Mouse (Mus musculus) gastrocnemius, adult 8-10 months (tissue): ENCODE data around the gene Klf11. TPM values are rescaled to one million over a fixed set of nuclear protein-coding genes. Genes with fewer than 3 reads are reported as not detected.
A peak's percentile ranks its signal among the peaks of the same experiment; 100 is the strongest.

Source experiments
- DNase-seq, 2 experiments: peaks; one replicate each; pipeline ENCODE4 v3.0.0; 2022; ENCODE audit warnings: low spot score in 2 of 2
- total RNA-seq, 4 experiments: library from RNA; stranded (reverse); gene quantifications; 2 replicates each; pipeline ENCODE4 v1.2.4; 2022

Klf11 gene
- total RNA-seq, 4 experiments from 2014 or later: 3.2 to 4.5 (median 4.2) TPM

DNA sequence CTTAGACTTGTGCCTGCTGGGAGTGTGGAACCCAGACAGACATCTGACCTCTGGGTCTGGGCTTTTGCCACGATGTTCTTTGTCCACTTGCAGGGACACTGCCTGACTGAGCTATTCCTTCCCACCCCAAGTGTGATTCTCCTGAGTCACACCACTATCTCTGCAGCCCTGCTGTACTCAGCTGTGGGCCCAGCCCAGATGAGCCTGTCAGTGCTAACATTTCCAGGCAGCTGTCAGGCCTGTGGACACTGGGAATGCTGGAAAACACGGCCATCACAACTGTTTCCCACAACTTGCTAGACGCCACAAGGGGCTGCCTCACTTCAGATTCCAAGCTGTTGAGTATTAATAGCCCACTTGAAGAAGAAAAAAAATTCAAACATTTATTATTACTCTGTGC is 51.9 kb downstream of the Klf11 start:
- DNase-seq: no peak

DNA sequence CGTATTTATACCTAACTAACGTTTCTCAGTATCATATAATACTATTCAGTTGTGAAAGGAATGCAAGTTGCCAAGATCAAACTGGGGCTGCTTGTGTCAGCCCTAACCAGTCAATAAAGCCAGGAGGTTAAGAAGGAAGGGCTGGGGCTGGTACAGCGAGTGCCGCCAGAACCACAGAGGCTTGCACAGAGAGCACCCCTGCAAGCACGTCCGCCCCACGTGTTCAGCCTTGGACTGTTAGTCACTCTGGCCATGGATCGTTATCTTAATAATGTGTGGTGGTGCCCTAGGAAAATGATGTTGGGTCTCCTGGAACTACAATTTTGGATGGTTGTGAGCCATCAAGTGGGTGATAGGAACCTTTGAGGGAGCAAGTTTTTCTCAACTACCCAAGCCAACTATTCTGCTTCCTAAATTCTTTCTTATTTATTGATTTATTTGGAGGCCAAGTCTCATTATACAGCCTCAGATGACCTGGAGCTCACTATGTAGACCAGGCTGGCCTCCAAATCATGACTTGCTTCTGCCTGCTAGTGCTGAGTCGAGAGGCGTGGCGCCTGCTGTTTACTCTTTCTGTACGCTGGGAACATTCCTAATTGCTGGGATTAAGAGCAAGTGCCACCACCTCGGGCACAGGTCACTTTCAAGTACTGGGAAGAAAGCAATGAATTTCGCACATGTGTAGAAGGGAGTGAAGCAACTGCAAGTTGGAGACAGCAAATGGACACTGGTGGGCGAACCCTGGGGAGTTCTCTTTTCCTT is 54.6 kb downstream of the Klf11 start:
- no peak for DNase-seq

- no peak for DNase-seq
Measured at GRCm38 (mm10) chr12:24706764-24707479, 55.8 kb downstream of the Klf11 start.

DNA sequence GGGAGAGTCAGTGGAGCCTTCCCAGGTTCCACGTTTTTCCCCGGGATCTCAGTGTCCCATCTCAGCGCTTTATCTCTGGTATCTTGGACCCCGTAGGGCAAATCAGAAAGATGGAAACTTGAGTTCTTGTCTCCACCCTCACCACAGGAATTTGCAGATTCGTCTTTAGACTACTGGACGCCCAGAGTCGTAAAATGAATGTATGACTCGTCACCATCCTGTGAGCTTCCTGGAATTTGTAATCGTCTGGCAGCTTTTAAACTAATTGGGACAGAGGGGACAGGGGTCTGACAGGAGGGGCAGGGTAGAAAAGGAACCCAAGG is 56.4 kb downstream of the Klf11 start:
- DNase-seq: no peak

GRCm38 (mm10) chr12:24707954-24708823 is 57.1 kb downstream of the Klf11 start, which contains the start of gene Rrm2:
Rrm2 (plus strand) TSS chr12:24708241.
- peak; percentile 84 to 92 for DNase-seq

DNA sequence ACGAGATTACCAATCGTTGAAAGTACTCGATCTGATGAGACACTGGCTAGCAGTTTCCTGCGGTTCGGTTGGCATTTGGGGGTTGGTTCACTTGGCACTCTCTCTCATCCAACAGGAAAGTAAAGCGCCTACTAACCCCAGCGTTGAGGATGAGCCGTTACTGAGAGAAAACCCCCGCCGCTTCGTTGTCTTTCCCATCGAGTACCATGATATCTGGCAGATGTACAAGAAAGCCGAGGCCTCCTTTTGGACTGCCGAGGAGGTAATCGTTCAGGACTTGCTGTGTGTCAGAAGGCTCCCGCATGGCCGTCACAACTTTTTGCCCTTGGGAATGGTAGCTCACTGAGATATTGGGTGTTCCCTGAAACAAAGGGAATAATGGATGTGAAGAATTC is 57.7 kb downstream of the Klf11 start:
- no peak for DNase-seq

- no peak for DNase-seq
Measured at GRCm38 (mm10) chr12:24709409-24709808, 58.3 kb downstream of the Klf11 start.

- no peak for DNase-seq
Measured at GRCm38 (mm10) chr12:24709831-24710508, 58.9 kb downstream of the Klf11 start.

GRCm38 (mm10) chr12:24710672-24711071 is 59.6 kb downstream of the Klf11 start:
- DNase-seq: no peak

Other genes starting within 250 kb of the Klf11 start
- 1 to 10 TPM; 5.8 to 8.3 (median 7.0) TPM for gene Taf1b, start 152.9 kb upstream of the Klf11 start, total RNA-seq
- gene Grhl1, start 79.0 kb upstream of the Klf11 start, total RNA-seq: under 1 TPM in 3 of 4 experiments, not detected in 1; 0.10 to 0.22 (median 0.12) TPM
- gene Cys1, start 30.5 kb downstream of the Klf11 start, total RNA-seq: 1 to 10 TPM; 1.9 to 3.4 (median 2.9) TPM
- under 1 TPM; 0.46 to 0.73 (median 0.50) TPM for gene Rrm2, start 57.0 kb downstream of the Klf11 start, total RNA-seq
- gene Mboat2, start 179.6 kb downstream of the Klf11 start, total RNA-seq: 1 to 10 TPM in 2 of 4 experiments, under 1 TPM in 2; 0.73 to 1.4 (median 1.2) TPM